Mouse (Mus musculus): ENCODE data around the gene Cyp27a1.

- no peak for TF ChIP-seq CTCF (IDR thresholded peaks at IDR 0.05; ENCODE audit: low read depth, low read length)
- TF ChIP-seq POLR2A (IDR thresholded peaks at IDR 0.05; ENCODE audit: borderline replicate concordance, low read depth, low read length) = no peak
Observed at GRCm38 (mm10) chr1:74704156-74704555, 9.2 kb upstream of the Cyp27a1 start.
